Comparison of ENCODE assay signal across 8 mouse cellular contexts in the genomic region with DNA sequence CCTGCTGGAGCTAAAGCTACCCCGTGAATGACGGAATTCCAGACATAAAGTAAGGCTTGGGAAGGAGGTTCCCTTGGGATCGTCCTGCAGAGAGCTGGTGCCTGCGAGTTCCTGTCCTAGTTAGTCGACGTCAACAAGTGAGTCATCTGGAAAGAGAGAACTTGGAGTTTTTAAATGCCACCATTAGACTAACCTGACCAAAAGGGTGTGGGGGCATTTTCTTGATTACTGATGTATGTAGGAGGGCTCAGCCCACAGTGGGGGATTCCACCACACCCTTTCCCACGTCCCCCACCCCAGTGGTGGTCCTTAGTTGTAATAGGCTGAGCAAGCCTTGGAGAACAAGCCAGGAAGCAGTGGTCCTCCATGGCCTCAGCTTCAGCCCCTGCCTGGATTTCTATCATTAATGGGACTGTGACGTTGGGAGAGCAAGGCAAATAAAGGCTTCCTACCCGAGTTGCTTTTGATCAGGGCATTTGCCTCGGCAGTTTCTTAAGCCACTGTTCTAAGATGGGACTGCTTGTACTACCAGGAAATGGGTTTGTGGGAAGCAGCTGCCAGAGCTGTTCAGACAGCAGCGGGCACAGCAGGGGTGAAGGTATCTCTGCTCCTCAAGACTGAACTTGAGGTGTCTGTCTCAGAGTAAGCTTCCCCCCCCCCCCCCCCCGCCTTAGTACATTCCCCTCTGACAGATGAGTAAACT. TPM values are rescaled to one million over a fixed set of nuclear protein-coding genes. Genes with fewer than 3 reads are reported as not detected.
DNase-seq lines count a peak whose midpoint lies in the region; ATAC-seq and TF ChIP-seq lines count a peak whose summit lies in the region.

No protein-coding gene starts in this region.

- no peaks in the 10 kb centered on the region for H3K9me3 ChIP-seq in kidney, postnatal 0 days (replicated peaks; ENCODE audit: low read length)
- H3K9me3 ChIP-seq in midbrain, embryonic 10.5 days (replicated peaks): no peaks in the 10 kb centered on the region

- H3K4me3 ChIP-seq in kidney, postnatal 0 days (replicated peaks; ENCODE audit: low read depth, low read length): peak overlapping the region; percentile 50
- peak overlapping the region; percentile 69 for H3K4me3 ChIP-seq in midbrain, embryonic 10.5 days

- DNase-seq in heart, adult 11 months: peak; percentile 92
- no peak for DNase-seq in heart, postnatal 25 days (ENCODE audit: low spot score)
- peak; percentile 29 to 44 for DNase-seq in adrenal gland, postnatal 36 days
- DNase-seq in heart, adult 8-10 months (ENCODE audit: low spot score): peak; percentile 22
- peak; percentile 46 for DNase-seq in kidney, postnatal 0 days (ENCODE audit: low spot score)
- no peak for DNase-seq in midbrain, embryonic 10.5 days (ENCODE audit: low spot score)
- DNase-seq in thymus, postnatal 0 days (ENCODE audit: low spot score): peak; percentile 50
- no peak for DNase-seq in ovary, postnatal 10 days (ENCODE audit: low spot score)

- ATAC-seq in kidney, postnatal 0 days (replicated peaks; ENCODE audit: low FRiP score, low read depth): no peak

- H3K36me3 ChIP-seq in kidney, postnatal 0 days (ENCODE audit: insufficient read depth, low read length): no peaks in the 10 kb centered on the region
- H3K36me3 ChIP-seq in midbrain, embryonic 10.5 days: no peaks in the 10 kb centered on the region

- H3K9ac ChIP-seq in kidney, postnatal 0 days (ENCODE audit: low read depth, low read length): peak overlapping the region; percentile 50; the same call in 1 of the 2 replicates

- 0 out of 2 replicates have a peak, but pooled peaks cover 5% of the 10 kb centered on the region for H3K4me1 ChIP-seq in kidney, postnatal 0 days (replicated peaks; ENCODE audit: insufficient read depth, low read length)
- peaks cover 14% of the 10 kb centered on the region for H3K4me1 ChIP-seq in midbrain, embryonic 10.5 days

- H3K4me2 ChIP-seq in kidney, postnatal 0 days (ENCODE audit: low read length): peak overlapping the region; percentile 76

- no peaks in the 10 kb centered on the region for H3K27me3 ChIP-seq in kidney, postnatal 0 days (ENCODE audit: insufficient read depth, low read length)
- peaks cover 22% of the 10 kb centered on the region for H3K27me3 ChIP-seq in midbrain, embryonic 10.5 days (ENCODE audit: low read depth, poor library complexity, severe bottlenecking)

- WGBS in kidney, postnatal 0 days: 17% methylated on average over 12 of the region's 12 CpGs
- WGBS in midbrain, embryonic 10.5 days: 20% methylated on average over 11 of the region's 12 CpGs

- intact Hi-C loops in heart, postnatal 25 days (cut with DNase I): no loop called here

- H3K27ac ChIP-seq in kidney, postnatal 0 days: peak overlapping the region; percentile 88; the same call in 1 of the 2 replicates
- peak overlapping the region; percentile 83; the same call in 1 of the 2 replicates for H3K27ac ChIP-seq in midbrain, embryonic 10.5 days (replicated peaks)

- TF ChIP-seq CTCF in kidney, postnatal 0 days (IDR thresholded peaks at IDR 0.05; ENCODE audit: low read depth): no peak

RNA-seq across cellular contexts. Expression of a gene that starts 10.2 kb away (rescaled TPM):
- 10 to 100 TPM; 11.4 to 11.8 TPM for total RNA-seq in heart, postnatal 25 days (2021)
- 10 to 100 TPM; 15.8 to 16.9 TPM for total RNA-seq in adrenal gland, postnatal 36 days (2021)
- 10 to 100 TPM; 17.2 to 24.1 (median 19.5) TPM for total RNA-seq in heart, adult 8-10 months (2022)
- polyA plus RNA-seq in kidney, postnatal 0 days (2015; fragmentation: Nextera tagmentation; extraction: Ambion mirVana): 15.1 and 15.6 TPM in 2 replicates
- polyA plus RNA-seq in midbrain, embryonic 10.5 days (2016; fragmentation: Nextera tagmentation; extraction: Ambion mirVana): 2.6 and 3.4 TPM in 2 replicates
- 14.0 and 17.1 TPM in 2 replicates for polyA plus RNA-seq in thymus, postnatal 0 days (2015; fragmentation: Nextera tagmentation; extraction: Ambion mirVana)

Comparison
In these comparisons a context has a peak if more than half of its experiments do, and no peak if none do; other contexts are left out.
1. DNase-seq: peak in heart, adult 11 months (single experiment), adrenal gland, postnatal 36 days (2 of 2), heart, adult 8-10 months (single experiment), kidney, postnatal 0 days (single experiment) and thymus, postnatal 0 days (single experiment); none in heart, postnatal 25 days (single experiment), midbrain, embryonic 10.5 days (single experiment) and ovary, postnatal 10 days (single experiment).